Mouse (Mus musculus) retina, adult 2 months (tissue): ENCODE data around the gene Ldlrad3.

Experiments used
- DNase-seq: peaks from one replicate; pipeline ENCODE4 v3.0.0-alpha.2; 2012; ENCODE audit warnings: low read depth, low spot score

The Ldlrad3 gene

GRCm38 (mm10) chr2:102038229-102038894 is 147.8 kb downstream of the Ldlrad3 start:
- no peak for DNase-seq

GRCm38 (mm10) chr2:102036665-102037511 is 149.3 kb downstream of the Ldlrad3 start:
- DNase-seq: no peak

GRCm38 (mm10) chr2:102034513-102034879 is 151.7 kb downstream of the Ldlrad3 start:
- DNase-seq: no peak

GRCm38 (mm10) chr2:102033818-102034512 is 152.2 kb downstream of the Ldlrad3 start:
- no peak for DNase-seq

- DNase-seq: no peak
Observed at GRCm38 (mm10) chr2:102032713-102033343, 153.4 kb downstream of the Ldlrad3 start.

- DNase-seq: no peak
Observed at GRCm38 (mm10) chr2:102030652-102031051, 155.5 kb downstream of the Ldlrad3 start.

- no peak for DNase-seq
Observed at GRCm38 (mm10) chr2:102030152-102030551, 156.0 kb downstream of the Ldlrad3 start.

- no peak for DNase-seq
Observed at GRCm38 (mm10) chr2:102029682-102030081, 156.5 kb downstream of the Ldlrad3 start.

- no peak for DNase-seq
Observed at GRCm38 (mm10) chr2:102027265-102027664, 158.9 kb downstream of the Ldlrad3 start.

GRCm38 (mm10) chr2:102026156-102026555 is 160.0 kb downstream of the Ldlrad3 start:
- no peak for DNase-seq

- no peak for DNase-seq
Observed at GRCm38 (mm10) chr2:102024483-102024882, 161.7 kb downstream of the Ldlrad3 start.

GRCm38 (mm10) chr2:102021371-102022084 is 164.7 kb downstream of the Ldlrad3 start:
- DNase-seq: no peak

- no peak for DNase-seq
Observed at GRCm38 (mm10) chr2:102020546-102020945, 165.6 kb downstream of the Ldlrad3 start.

GRCm38 (mm10) chr2:102014538-102015113 is 171.6 kb downstream of the Ldlrad3 start:
- no peak for DNase-seq

GRCm38 (mm10) chr2:102011311-102011975 is 174.7 kb downstream of the Ldlrad3 start:
- DNase-seq: no peak

- no peak for DNase-seq
Observed at GRCm38 (mm10) chr2:102009766-102010265, 176.4 kb downstream of the Ldlrad3 start.

GRCm38 (mm10) chr2:102006143-102006542 is 180.0 kb downstream of the Ldlrad3 start:
- DNase-seq: no peak

GRCm38 (mm10) chr2:102005377-102006007 is 180.7 kb downstream of the Ldlrad3 start:
- DNase-seq: no peak

- DNase-seq: no peak
Observed at GRCm38 (mm10) chr2:102003776-102004264, 182.4 kb downstream of the Ldlrad3 start.
